Mouse (Mus musculus): ENCODE data around the gene Gpr108. TPM values are rescaled to one million over a fixed set of nuclear protein-coding genes. Genes with fewer than 3 reads are reported as not detected.
"Not testable (repeated sequence)": the region's sequence is repeated elsewhere in the genome, so short reads cannot be mapped to it uniquely, and the experiment has no call there.

Gpr108 gene
- polyA plus RNA-seq, 1 experiment from 2014 or later: 36.8 TPM

- Histone ChIP-seq H3K4me1 (ENCODE audit: control insufficient read depth, insufficient read depth, low read length) (no peaks in the 10 kb centered on the region), H3K9me3 (ENCODE audit: control insufficient read depth, low read length) (no peaks in the 10 kb centered on the region), H3K4me2 (replicated peaks; ENCODE audit: low read depth, low read length) (no peak overlapping the region), H3K4me3 (ENCODE audit: low read length) (no peak overlapping the region), H3K27me3 (ENCODE audit: control insufficient read depth, insufficient read depth, low read length) (no peaks in the 10 kb centered on the region), H3K27ac (ENCODE audit: low read depth, low read length) (no peak overlapping the region), H3K36me3 (ENCODE audit: control insufficient read depth, insufficient read depth, low read length) (no peaks in the 10 kb centered on the region), H3K9ac (ENCODE audit: low read depth, low read length) (no peak overlapping the region)
- no peak for ATAC-seq (ENCODE audit: low FRiP score, low TSS enrichment)
- WGBS: 66% methylated on average over 2 of the region's 2 CpGs
Observed at GRCm38 (mm10) chr17:57285077-57285476, 36.8 kb upstream of the Gpr108 start.

GRCm38 (mm10) chr17:57283906-57284305 lies 35.7 kb upstream of the Gpr108 start:
- 81% methylated on average over 5 of the region's 5 CpGs for WGBS
- ATAC-seq (ENCODE audit: low FRiP score, low TSS enrichment): no peak

GRCm38 (mm10) chr17:57280411-57280810 lies 32.2 kb upstream of the Gpr108 start:
- Histone ChIP-seq H3K27ac (ENCODE audit: low read depth, low read length) (no peak overlapping the region), H3K9ac (ENCODE audit: low read depth, low read length) (no peak overlapping the region), H3K9me3 (ENCODE audit: control insufficient read depth, low read length) (no peaks in the 10 kb centered on the region), H3K4me2 (replicated peaks; ENCODE audit: low read depth, low read length) (no peak overlapping the region), H3K36me3 (ENCODE audit: control insufficient read depth, insufficient read depth, low read length) (no peaks in the 10 kb centered on the region), H3K4me3 (ENCODE audit: low read length) (no peak overlapping the region), H3K27me3 (ENCODE audit: control insufficient read depth, insufficient read depth, low read length) (peaks cover 4% of the 10 kb centered on the region; the same call in 1 of the 2 replicates), H3K4me1 (ENCODE audit: control insufficient read depth, insufficient read depth, low read length) (0 out of 2 replicates have a peak, but pooled peaks cover 5% of the 10 kb centered on the region)
- WGBS: 81% methylated on average over 3 of the region's 3 CpGs
- ATAC-seq (ENCODE audit: low FRiP score, low TSS enrichment): no peak

More at GRCm38 (mm10) chr17:57283906-57284305, 35.7 kb upstream of the Gpr108 start:
- Histone ChIP-seq H3K4me1 (ENCODE audit: control insufficient read depth, insufficient read depth, low read length) (no peaks in the 10 kb centered on the region), H3K4me3 (ENCODE audit: low read length) (no peak overlapping the region), H3K27ac (ENCODE audit: low read depth, low read length) (no peak overlapping the region), H3K9me3 (ENCODE audit: control insufficient read depth, low read length) (no peaks in the 10 kb centered on the region), H3K9ac (ENCODE audit: low read depth, low read length) (no peak overlapping the region), H3K36me3 (ENCODE audit: control insufficient read depth, insufficient read depth, low read length) (no peaks in the 10 kb centered on the region), H3K4me2 (replicated peaks; ENCODE audit: low read depth, low read length) (no peak overlapping the region), H3K27me3 (ENCODE audit: control insufficient read depth, insufficient read depth, low read length) (no peaks in the 10 kb centered on the region)

GRCm38 (mm10) chr17:57279591-57280224 lies 31.5 kb upstream of the Gpr108 start:
- 64% methylated on average over 9 of the region's 9 CpGs for WGBS
- Histone ChIP-seq H3K27me3 (ENCODE audit: control insufficient read depth, insufficient read depth, low read length) (peaks cover 6% of the 10 kb centered on the region; the same call in 1 of the 2 replicates), H3K36me3 (ENCODE audit: control insufficient read depth, insufficient read depth, low read length) (no peaks in the 10 kb centered on the region), H3K9me3 (ENCODE audit: control insufficient read depth, low read length) (no peaks in the 10 kb centered on the region), H3K9ac (ENCODE audit: low read depth, low read length) (no peak overlapping the region), H3K4me3 (ENCODE audit: low read length) (no peak overlapping the region), H3K27ac (ENCODE audit: low read depth, low read length) (no peak overlapping the region), H3K4me1 (ENCODE audit: control insufficient read depth, insufficient read depth, low read length) (0 out of 2 replicates have a peak, but pooled peaks cover 5% of the 10 kb centered on the region), H3K4me2 (replicated peaks; ENCODE audit: low read depth, low read length) (no peak overlapping the region)
- no peak for ATAC-seq (ENCODE audit: low FRiP score, low TSS enrichment)

GRCm38 (mm10) chr17:57278943-57279590 lies 30.8 kb upstream of the Gpr108 start, which contains the start of gene Vav1:
TSS of gene Vav1 (plus strand) at chr17:57279100.
- Histone ChIP-seq H3K27ac (ENCODE audit: low read depth, low read length) (no peak within 1 kb of the TSS), H3K4me1 (ENCODE audit: control insufficient read depth, insufficient read depth, low read length) (0 out of 2 replicates have a peak, but pooled peaks cover 5% of the 10 kb centered on the region), H3K9ac (ENCODE audit: low read depth, low read length) (no peak within 1 kb of the TSS), H3K27me3 (ENCODE audit: control insufficient read depth, insufficient read depth, low read length) (peaks cover 10% of the 10 kb centered on the region; the same call in 1 of the 2 replicates), H3K4me3 (ENCODE audit: low read length) (no peak within 1 kb of the TSS), H3K4me2 (replicated peaks; ENCODE audit: low read depth, low read length) (no peak within 1 kb of the TSS), H3K36me3 (ENCODE audit: control insufficient read depth, insufficient read depth, low read length) (no peaks in the 10 kb centered on the region), H3K9me3 (ENCODE audit: control insufficient read depth, low read length) (no peaks in the 10 kb centered on the region)
- 60% methylated on average over 26 of the region's 26 CpGs for WGBS
- ATAC-seq (ENCODE audit: low FRiP score, low TSS enrichment): no peak

GRCm38 (mm10) chr17:57278537-57278936 lies 30.3 kb upstream of the Gpr108 start:
- Histone ChIP-seq H3K36me3 (ENCODE audit: control insufficient read depth, insufficient read depth, low read length) (no peaks in the 10 kb centered on the region), H3K9ac (ENCODE audit: low read depth, low read length) (no peak overlapping the region), H3K4me3 (ENCODE audit: low read length) (no peak overlapping the region), H3K27ac (ENCODE audit: low read depth, low read length) (no peak overlapping the region), H3K4me2 (replicated peaks; ENCODE audit: low read depth, low read length) (no peak overlapping the region), H3K27me3 (ENCODE audit: control insufficient read depth, insufficient read depth, low read length) (peaks cover 10% of the 10 kb centered on the region; the same call in 1 of the 2 replicates), H3K9me3 (ENCODE audit: control insufficient read depth, low read length) (no peaks in the 10 kb centered on the region), H3K4me1 (ENCODE audit: control insufficient read depth, insufficient read depth, low read length) (0 out of 2 replicates have a peak, but pooled peaks cover 5% of the 10 kb centered on the region)
- no peak for ATAC-seq (ENCODE audit: low FRiP score, low TSS enrichment)
- WGBS: 89% methylated on average over 2 of the region's 2 CpGs

- H3K27ac ChIP-seq (ENCODE audit: low read depth, low read length); H3K9ac ChIP-seq (ENCODE audit: low read depth, low read length); H3K4me1 ChIP-seq (ENCODE audit: control insufficient read depth, insufficient read depth, low read length); ATAC-seq (ENCODE audit: low FRiP score, low TSS enrichment); H3K4me3 ChIP-seq (ENCODE audit: low read length); H3K36me3 ChIP-seq (ENCODE audit: control insufficient read depth, insufficient read depth, low read length); H3K9me3 ChIP-seq (ENCODE audit: control insufficient read depth, low read length); H3K4me2 ChIP-seq (replicated peaks; ENCODE audit: low read depth, low read length): not testable (repeated sequence)
- WGBS: 88% methylated on average over 4 of the region's 5 CpGs
- peaks cover 10% of the 10 kb centered on the region; the same call in 1 of the 2 replicates for H3K27me3 ChIP-seq (ENCODE audit: control insufficient read depth, insufficient read depth, low read length)
Observed at GRCm38 (mm10) chr17:57277598-57278261, 29.5 kb upstream of the Gpr108 start.

- Histone ChIP-seq H3K9ac (ENCODE audit: low read depth, low read length) (peak overlapping the region; percentile 25; the same call in 1 of the 2 replicates), H3K4me3 (ENCODE audit: low read length) (peak overlapping the region; percentile 49), H3K27ac (ENCODE audit: low read depth, low read length) (no peak overlapping the region), H3K36me3 (ENCODE audit: control insufficient read depth, insufficient read depth, low read length) (no peaks in the 10 kb centered on the region), H3K9me3 (ENCODE audit: control insufficient read depth, low read length) (no peaks in the 10 kb centered on the region), H3K27me3 (ENCODE audit: control insufficient read depth, insufficient read depth, low read length) (peaks cover 10% of the 10 kb centered on the region; the same call in 1 of the 2 replicates), H3K4me2 (replicated peaks; ENCODE audit: low read depth, low read length) (peak overlapping the region; percentile 75), H3K4me1 (ENCODE audit: control insufficient read depth, insufficient read depth, low read length) (0 out of 2 replicates have a peak, but pooled peaks cover 5% of the 10 kb centered on the region)
- ATAC-seq (ENCODE audit: low FRiP score, low TSS enrichment): peak; percentile 39; the same call in 1 of the 2 replicates
- WGBS: under 1% methylated on average over 20 of the region's 20 CpGs
Observed at GRCm38 (mm10) chr17:57276634-57277121, 28.4 kb upstream of the Gpr108 start.

Data from kidney, embryonic 14.5 days (tissue).